Mouse (Mus musculus) G1E (cell line): ENCODE data around the gene Fancc. TPM values are rescaled to one million over a fixed set of nuclear protein-coding genes. Genes with fewer than 3 reads are reported as not detected.
A peak's percentile ranks its signal among the peaks of the same experiment; 100 is the strongest.

ENCODE experiments used
- ATAC-seq: 2 replicates; pipeline ENCODE4 v1.8.0; 2016; ENCODE audit warnings: mild to moderate bottlenecking; ENCODE audit not compliant: insufficient number of reproducible peaks, poor library complexity, low FRiP score, severe bottlenecking; ENCODE audit errors: extremely low read depth
- DNase-seq: peaks from one replicate; pipeline ENCODE4 v3.0.0; 2012; ENCODE audit warnings: low spot score
- H3K27me3 ChIP-seq: 2 replicates; pipeline ENCODE4 v1.6.1; 2012; ENCODE audit warnings: mild to moderate bottlenecking, low read length, inconsistent platforms; ENCODE audit not compliant: insufficient read depth
- H3K36me3 ChIP-seq: replicated peaks from 2 replicates; pipeline ENCODE3; 2012; ENCODE audit warnings: mild to moderate bottlenecking, inconsistent platforms
- H3K4me1 ChIP-seq: 2 replicates; pipeline ENCODE4 v1.6.1; 2012; ENCODE audit warnings: low read depth, low read length, inconsistent platforms, mixed read lengths; ENCODE audit not compliant: insufficient read depth
- H3K4me3 ChIP-seq: 2 replicates; pipeline ENCODE4 v1.5.1; 2012; ENCODE audit warnings: low read depth, mild to moderate bottlenecking, inconsistent platforms, low read length, moderate library complexity, mixed read lengths
- H3K9me3 ChIP-seq: replicated peaks from 2 replicates; pipeline ENCODE4 v1.6.1; 2012; ENCODE audit warnings: inconsistent platforms
- CTCF ChIP-seq: IDR thresholded peaks from 2 replicates; pipeline ENCODE4 v1.5.1; 2012; ENCODE audit warnings: low read depth, low read length, inconsistent platforms, mixed read lengths
- GATA1 ChIP-seq: IDR thresholded peaks from 2 replicates; pipeline ENCODE4 v1.6.1; 2012; ENCODE audit warnings: borderline replicate concordance, low read length, inconsistent platforms, mixed read lengths
- GATA2 ChIP-seq: IDR thresholded peaks from 2 replicates; pipeline ENCODE4 v1.6.1; 2012; ENCODE audit warnings: low read depth, low read length, inconsistent platforms, borderline replicate concordance
- POLR2AphosphoS5 ChIP-seq: IDR thresholded peaks from 2 replicates; pipeline ENCODE4 v1.6.1; 2012; ENCODE audit warnings: low read depth, low read length, inconsistent platforms; ENCODE audit not compliant: insufficient replicate concordance
- TAL1 ChIP-seq: conservative IDR thresholded peaks from 2 replicates; pipeline ENCODE4 v1.6.1; 2012; ENCODE audit warnings: low read depth, low read length, inconsistent platforms, mixed read lengths
- polyA plus RNA-seq: library from polyadenylated mRNA; stranded (reverse); fragments of >175 nt; gene quantifications from 2 replicates; pipeline ENCODE4 v1.2.3, GENCODE M21; 2012
- total RNA-seq, 2 experiments: library from RNA; stranded (forward) in 1 of 2; stranded (reverse) in 1 of 2; fragments of 200-1000 nt in 1 of 2; fragments of >200 nt in 1 of 2; fragmentation: Nextera tagmentation in 1 of 2; gene quantifications; 2 replicates each; pipeline ENCODE4 v1.2.3; 2014 to 2017

The Fancc gene
- total and polyA plus RNA-seq, 3 experiments: 2.7 to 13.7 (median 6.8) TPM

DNA sequence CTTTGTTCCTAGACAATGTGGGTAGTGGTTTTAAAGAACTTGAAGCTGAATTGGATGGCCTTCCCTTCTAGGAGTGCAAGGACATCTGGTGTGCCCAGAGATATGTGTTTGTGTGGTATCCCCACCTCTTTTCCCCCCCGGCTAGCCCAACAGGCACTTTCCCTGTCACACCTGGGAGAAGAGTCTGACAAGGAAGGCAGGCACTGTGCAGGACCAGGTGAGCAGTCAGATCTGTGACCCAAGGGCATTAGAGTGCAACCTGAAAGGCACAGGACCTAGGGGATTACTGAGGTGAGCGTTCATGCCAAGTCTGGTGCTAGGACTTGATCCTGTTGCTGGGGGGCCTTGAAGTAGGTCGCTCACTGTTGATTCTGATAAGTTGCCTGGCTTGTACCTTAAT, 255.4 kb downstream of the Fancc start:
- ATAC-seq: no peak
- Histone ChIP-seq H3K36me3 (peaks cover 49% of the 10 kb centered on the region), H3K4me1 (peaks cover 38% of the 10 kb centered on the region), H3K9me3 (no peaks in the 10 kb centered on the region), H3K4me3 (no peak overlapping the region; the same call in 1 of the 2 replicates), H3K27me3 (no peaks in the 10 kb centered on the region)
- TF ChIP-seq CTCF (no peak), GATA1 (no peak), POLR2AphosphoS5 (no peak), TAL1 (no peak), GATA2 (no peak)
- DNase-seq: no peak

DNA sequence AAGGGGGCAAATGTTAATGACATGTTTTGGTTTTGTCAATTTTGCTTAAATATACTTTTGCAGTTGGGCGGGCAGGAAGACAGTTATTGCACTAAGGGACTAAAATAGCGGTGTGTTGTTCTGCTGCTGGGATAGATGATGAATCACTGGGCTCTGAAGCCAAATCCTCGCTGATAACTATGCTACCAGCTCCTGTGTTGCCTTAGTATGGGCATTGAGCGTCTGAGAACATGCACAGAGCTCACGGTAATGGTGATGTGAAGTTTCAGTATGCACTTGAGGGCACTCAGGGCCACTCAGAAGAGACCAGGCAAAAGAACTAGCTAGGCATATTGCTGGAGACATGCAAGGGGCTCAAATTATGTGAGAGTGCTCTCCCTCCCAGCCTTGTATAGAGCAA, 256.2 kb downstream of the Fancc start:
- no peaks in the 10 kb centered on the region for H3K27me3 ChIP-seq
- DNase-seq: no peak
- no peaks in the 10 kb centered on the region for H3K9me3 ChIP-seq
- peak overlapping the region; percentile 89 for H3K4me3 ChIP-seq
- peaks cover 42% of the 10 kb centered on the region for H3K36me3 ChIP-seq
- peaks cover 33% of the 10 kb centered on the region for H3K4me1 ChIP-seq
- ATAC-seq: no peak
- TF ChIP-seq CTCF (no peak), GATA1 (no peak), POLR2AphosphoS5 (no peak), TAL1 (no peak), GATA2 (no peak)

- DNase-seq (peak; percentile 76), ATAC-seq (peak; percentile 54)
- Histone ChIP-seq H3K4me1 (peaks cover 33% of the 10 kb centered on the region), H3K4me3 (peak overlapping the region; percentile 89), H3K36me3 (peaks cover 35% of the 10 kb centered on the region), H3K27me3 (no peaks in the 10 kb centered on the region), H3K9me3 (no peaks in the 10 kb centered on the region)
- TF ChIP-seq CTCF (no peak), POLR2AphosphoS5 (no peak), TAL1 (no peak), GATA1 (no peak), GATA2 (no peak)
These were observed 257.0 kb downstream of the Fancc start for GRCm38 (mm10) chr13:63239877-63240671.

DNA sequence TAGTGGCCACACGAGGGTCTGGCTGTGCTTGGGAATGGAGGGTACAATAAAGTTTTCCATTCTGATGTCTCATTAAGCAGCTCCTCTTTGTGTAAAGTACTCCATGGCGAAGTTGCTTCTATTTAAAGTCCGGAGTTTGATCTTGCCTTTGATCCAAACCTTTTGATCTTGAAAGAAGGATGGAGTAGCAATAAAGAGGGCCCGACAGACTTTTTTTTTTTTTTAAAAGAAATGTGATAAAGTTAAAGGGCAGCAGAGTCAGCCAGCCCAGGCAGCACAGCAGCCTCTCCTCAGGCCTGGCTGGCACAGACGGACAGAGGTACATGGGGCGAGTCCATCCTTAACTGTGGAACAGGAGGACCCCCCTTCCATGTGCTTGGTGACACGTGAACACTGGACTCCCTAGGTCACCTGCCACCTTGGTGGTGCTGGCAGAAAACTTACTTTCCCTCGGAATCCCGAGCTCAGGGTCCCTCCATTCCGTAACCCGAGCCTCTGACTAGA, 257.7 kb downstream of the Fancc start:
- ATAC-seq: 0 out of 2 replicates have a peak, but pooled peaks have one; percentile 2
- Histone ChIP-seq H3K27me3 (no peaks in the 10 kb centered on the region), H3K36me3 (peaks cover 30% of the 10 kb centered on the region), H3K4me1 (peaks cover 33% of the 10 kb centered on the region), H3K4me3 (peak overlapping the region; percentile 89), H3K9me3 (no peaks in the 10 kb centered on the region)
- TF ChIP-seq CTCF (no peak), GATA1 (no peak), TAL1 (no peak), GATA2 (no peak), POLR2AphosphoS5 (no peak)
- DNase-seq: no peak

- DNase-seq (no peak), ATAC-seq (no peak)
- H3K36me3 ChIP-seq: peaks cover 20% of the 10 kb centered on the region
- TF ChIP-seq GATA1: no peak
- TF ChIP-seq GATA2: no peak
- no peak for TF ChIP-seq TAL1
- no peak for TF ChIP-seq CTCF
- TF ChIP-seq POLR2AphosphoS5: no peak
- H3K27me3 ChIP-seq: no peaks in the 10 kb centered on the region
- H3K9me3 ChIP-seq: no peaks in the 10 kb centered on the region
- H3K4me3 ChIP-seq: no peak overlapping the region
- peaks cover 33% of the 10 kb centered on the region for H3K4me1 ChIP-seq
These were observed 259.0 kb downstream of the Fancc start for GRCm38 (mm10) chr13:63238045-63238444.

DNA sequence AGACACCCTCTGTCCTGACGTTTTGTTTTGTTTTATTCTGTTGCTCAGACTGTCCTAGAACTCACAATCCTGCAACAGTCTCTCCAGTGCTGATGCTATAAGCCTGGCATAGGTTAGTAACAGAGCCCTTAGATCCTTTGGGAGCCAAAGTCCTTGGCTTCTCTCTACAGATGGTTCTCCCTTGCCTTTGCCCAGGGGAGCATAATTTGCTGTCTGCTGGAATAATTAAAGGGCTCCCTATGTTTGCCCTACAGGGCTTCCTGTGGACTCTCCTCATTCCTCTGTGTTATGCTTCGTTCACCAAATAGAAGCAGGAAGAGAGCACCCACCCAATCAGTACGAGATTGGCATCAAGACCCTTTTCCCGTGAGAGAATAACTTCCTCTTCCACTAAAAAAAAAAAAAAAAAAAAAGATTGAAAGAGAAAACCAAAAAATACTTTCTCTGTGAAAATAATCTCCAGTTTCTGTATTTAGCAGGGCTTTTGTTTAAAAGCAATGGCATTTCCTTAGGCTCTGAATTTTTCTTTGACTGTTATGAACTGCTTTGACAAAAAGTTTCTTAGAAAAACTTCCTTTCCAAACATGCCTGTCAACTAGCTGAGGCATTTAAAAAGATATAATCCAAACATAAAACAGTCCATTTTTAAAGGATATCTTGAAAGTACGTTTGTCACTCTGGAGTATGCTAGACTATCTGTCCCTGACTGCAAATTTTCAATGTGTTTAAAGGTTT, 260.8 kb downstream of the Fancc start:
- TF ChIP-seq GATA1 (no peak), POLR2AphosphoS5 (no peak), CTCF (no peak), GATA2 (no peak), TAL1 (no peak)
- no peak overlapping the region for H3K4me3 ChIP-seq
- H3K36me3 ChIP-seq: peaks cover 3% of the 10 kb centered on the region
- H3K9me3 ChIP-seq: no peaks in the 10 kb centered on the region
- H3K4me1 ChIP-seq: peaks cover 19% of the 10 kb centered on the region
- no peak for DNase-seq
- no peak for ATAC-seq
- H3K27me3 ChIP-seq: no peaks in the 10 kb centered on the region
